Mouse (Mus musculus) brain, embryonic 14.5 days (tissue): ENCODE measurements around the gene Gmnn.

Experiments used
- CTCF ChIP-seq: fragments of 200-500 bp; IDR thresholded peaks from 2 replicates; pipeline ENCODE4 v1.5.1; 2012; ENCODE audit warnings: inconsistent platforms, mild to moderate bottlenecking, moderate library complexity, borderline replicate concordance; ENCODE audit not compliant: insufficient read depth, insufficient read length; ENCODE audit errors: extremely low read depth
- POLR2A ChIP-seq: fragments of 200-500 bp; IDR thresholded peaks from 2 replicates; pipeline ENCODE4 v1.6.1; 2012; ENCODE audit warnings: mild to moderate bottlenecking, inconsistent platforms, borderline replicate concordance; ENCODE audit not compliant: poor library complexity, insufficient read depth, insufficient read length, severe bottlenecking; ENCODE audit errors: extremely low read depth

DNA sequence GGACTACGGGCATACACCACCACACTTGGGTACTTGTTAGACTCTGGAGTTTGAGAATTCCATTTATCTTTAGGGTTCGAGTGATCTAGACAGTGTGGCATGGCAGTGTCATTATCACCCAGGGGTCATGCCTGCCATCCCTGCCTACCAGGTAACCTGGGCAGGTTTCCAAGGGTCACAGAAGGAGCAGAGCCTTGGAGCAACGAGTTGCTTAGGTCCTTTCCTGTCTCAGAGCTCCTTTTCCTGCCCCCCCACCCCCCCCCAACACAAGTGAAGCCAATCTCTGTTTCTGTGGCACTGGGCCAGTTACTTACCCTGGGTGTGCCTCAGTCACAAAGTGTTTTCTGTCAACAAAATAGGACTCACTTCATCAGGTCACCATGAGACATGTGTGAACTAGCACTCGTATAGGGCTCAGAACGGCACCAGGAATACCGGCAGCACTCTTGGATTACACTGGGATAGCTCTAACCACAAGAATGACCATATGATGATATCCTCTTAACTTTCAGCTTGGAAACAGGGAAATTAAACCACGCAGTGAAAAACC lies 49.1 kb downstream of the Gmnn start:
- no peak for TF ChIP-seq POLR2A
- TF ChIP-seq CTCF, result no peak
